Mouse (Mus musculus) myocyte (in vitro differentiated cells): ENCODE data around the gene Rev3l. TPM values are rescaled to one million over a fixed set of nuclear protein-coding genes. Genes with fewer than 3 reads are reported as not detected.

ENCODE experiments used
- H3K27me3 ChIP-seq: one replicate; pipeline ENCODE4 v1.6.1; 2011; ENCODE audit not compliant: control insufficient read depth, insufficient read depth, insufficient read length
- H3K36me3 ChIP-seq: one replicate; pipeline ENCODE4 v1.6.1; 2011; ENCODE audit not compliant: control insufficient read depth, insufficient read depth
- H3K4me2 ChIP-seq: one replicate; pipeline ENCODE4 v1.6.1; 2011; ENCODE audit warnings: low read depth, control low read depth
- H3K4me3 ChIP-seq: one replicate; pipeline ENCODE4 v1.5.1; 2011; ENCODE audit warnings: mild to moderate bottlenecking, control low read depth, moderate library complexity
- H3K79me2 ChIP-seq: one replicate; pipeline ENCODE4 v1.6.1; 2011; ENCODE audit not compliant: control insufficient read depth, insufficient read depth
- H3ac ChIP-seq: one replicate; pipeline ENCODE4 v1.6.1; 2011; ENCODE audit not compliant: control insufficient read depth, insufficient read length
- CEBPB ChIP-seq: IDR thresholded peaks from 2 replicates; pipeline ENCODE4 v1.6.1; 2011; ENCODE audit warnings: mild to moderate bottlenecking, moderate library complexity; ENCODE audit not compliant: poor library complexity, insufficient read depth, severe bottlenecking
- E2F4 ChIP-seq: IDR thresholded peaks from one replicate; pipeline ENCODE4 v1.6.1; 2011; ENCODE audit warnings: mild to moderate bottlenecking, control low read depth, moderate library complexity; ENCODE audit not compliant: insufficient read depth
- MAX ChIP-seq: IDR thresholded peaks from one replicate; pipeline ENCODE4 v1.6.1; 2011; ENCODE audit warnings: low read depth, mild to moderate bottlenecking, control low read depth
- MYOD1 ChIP-seq, 3 experiments: IDR thresholded peaks; one replicate each; pipeline ENCODE4 v1.6.1; 2011; ENCODE audit warnings: control low read depth in 2 of 3, low read depth in 2 of 3, mild to moderate bottlenecking in 2 of 3, moderate library complexity in 1 of 3; ENCODE audit not compliant: insufficient read length in 2 of 3, control insufficient read depth in 1 of 3
- MYOG ChIP-seq, 3 experiments: IDR thresholded peaks; one replicate each; pipeline ENCODE4 v1.6.1; 2011; ENCODE audit warnings: control low read depth in 2 of 3, low read depth in 2 of 3, mild to moderate bottlenecking in 2 of 3; ENCODE audit not compliant: insufficient read length in 2 of 3, control insufficient read depth in 1 of 3, insufficient read depth in 1 of 3
- POLR2A ChIP-seq: IDR thresholded peaks from one replicate; pipeline ENCODE4 v1.6.1; 2011; ENCODE audit warnings: low read depth, mild to moderate bottlenecking, control low read depth, moderate library complexity; ENCODE audit not compliant: insufficient read length
- POLR2AphosphoS2 ChIP-seq: IDR thresholded peaks from one replicate; pipeline ENCODE4 v1.6.1; 2011; ENCODE audit warnings: low read depth, control low read depth; ENCODE audit not compliant: insufficient read length
- REST ChIP-seq: IDR thresholded peaks from one replicate; pipeline ENCODE4 v1.6.1; 2011; ENCODE audit warnings: mild to moderate bottlenecking, control low read depth, moderate library complexity; ENCODE audit not compliant: insufficient read depth, insufficient read length
- SRF ChIP-seq: IDR thresholded peaks from one replicate; pipeline ENCODE4 v1.6.1; 2011; ENCODE audit warnings: low read depth; ENCODE audit not compliant: control insufficient read depth, insufficient read length
- TCF12 ChIP-seq: IDR thresholded peaks from one replicate; pipeline ENCODE4 v1.6.1; 2011; ENCODE audit warnings: mild to moderate bottlenecking, control low read depth; ENCODE audit not compliant: poor library complexity, insufficient read depth, severe bottlenecking
- TCF3 ChIP-seq: IDR thresholded peaks from one replicate; pipeline ENCODE4 v1.6.1; 2011; ENCODE audit warnings: low read depth, control low read depth; ENCODE audit not compliant: insufficient read length
- USF1 ChIP-seq: IDR thresholded peaks from one replicate; pipeline ENCODE4 v1.6.1; 2011; ENCODE audit warnings: low read depth, mild to moderate bottlenecking, control low read depth, moderate library complexity
- polyA plus RNA-seq: library from polyadenylated mRNA; unstranded; fragments of >200 nt; fragmentation: generic; extraction: Trizol; gene quantifications from one replicate; pipeline ENCODE4 v1.2.1, GENCODE M21; 2012; ENCODE audit warnings: missing spikeins

Gene Rev3l
- polyA plus RNA-seq, 1 experiment = 2.4 TPM

DNA sequence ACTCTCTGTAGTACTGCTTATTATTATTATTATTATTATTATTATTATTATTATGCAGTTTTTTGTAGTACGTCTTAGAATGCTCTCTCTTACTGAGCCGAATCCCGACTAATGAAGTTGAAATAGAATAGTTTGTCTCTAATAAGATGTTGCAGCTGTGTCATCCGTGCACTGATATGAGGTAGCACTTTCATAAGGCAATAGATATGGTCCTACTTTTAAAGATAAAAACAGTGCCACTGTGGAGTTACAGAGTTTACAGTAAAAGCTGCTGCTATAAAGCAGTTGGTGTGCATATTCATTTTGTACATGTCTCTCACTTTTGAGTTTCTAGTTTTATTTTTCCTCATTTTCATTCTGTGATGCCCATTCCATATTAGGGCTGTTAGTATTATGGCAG lies 46.4 kb downstream of the Rev3l start:
- TF ChIP-seq REST (no peak), TCF3 (no peak), POLR2A (no peak), MYOD1 (IDR thresholded peaks at IDR 0.05; ENCODE audit: control insufficient read depth in 1 of 3, insufficient read length in 2 of 3, low read depth in 2 of 3) (no peak), SRF (no peak), POLR2AphosphoS2 (no peak), CEBPB (no peak), MYOG (IDR thresholded peaks at IDR 0.05; ENCODE audit: control insufficient read depth in 1 of 3, insufficient read depth in 1 of 3, insufficient read length in 2 of 3, low read depth in 2 of 3) (no peak), MAX (no peak), E2F4 (no peak), TCF12 (no peak), USF1 (no peak)
- no peak overlapping the region for H3ac ChIP-seq
- peaks cover 21% of the 10 kb centered on the region for H3K79me2 ChIP-seq
- H3K4me3 ChIP-seq = no peak overlapping the region
- H3K27me3 ChIP-seq = no peaks in the 10 kb centered on the region
- H3K36me3 ChIP-seq = no peaks in the 10 kb centered on the region
- H3K4me2 ChIP-seq = no peak overlapping the region

DNA sequence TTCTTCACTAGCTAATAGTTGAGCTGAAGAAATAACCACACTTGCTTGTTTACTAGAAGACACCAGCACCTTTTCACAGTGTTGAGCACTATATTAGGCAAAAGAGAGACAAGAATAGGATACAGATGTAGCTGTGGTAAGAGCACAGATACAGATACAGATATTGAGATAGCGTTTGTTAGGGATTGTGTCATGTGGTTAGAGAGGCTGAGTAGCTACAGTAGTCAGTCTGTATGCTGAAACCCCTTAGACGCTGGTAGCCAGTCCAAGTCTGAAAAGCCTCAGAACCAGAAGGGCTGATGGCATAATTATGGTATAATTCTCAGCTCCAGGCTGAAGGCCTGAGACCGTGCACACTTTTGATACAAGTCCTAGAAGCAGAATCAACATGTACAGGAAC lies 53.3 kb downstream of the Rev3l start:
- Histone ChIP-seq H3K27me3 (no peaks in the 10 kb centered on the region), H3K4me2 (no peak overlapping the region), H3K36me3 (no peaks in the 10 kb centered on the region), H3ac (no peak overlapping the region), H3K4me3 (no peak overlapping the region), H3K79me2 (peaks cover 6% of the 10 kb centered on the region)
- TF ChIP-seq MAX (no peak), CEBPB (no peak), USF1 (no peak), MYOG (IDR thresholded peaks at IDR 0.05; ENCODE audit: control insufficient read depth in 1 of 3, insufficient read depth in 1 of 3, insufficient read length in 2 of 3, low read depth in 2 of 3) (no peak), MYOD1 (IDR thresholded peaks at IDR 0.05; ENCODE audit: control insufficient read depth in 1 of 3, insufficient read length in 2 of 3, low read depth in 2 of 3) (no peak), E2F4 (no peak), POLR2AphosphoS2 (no peak), REST (no peak), POLR2A (no peak), TCF12 (no peak), SRF (no peak)

DNA sequence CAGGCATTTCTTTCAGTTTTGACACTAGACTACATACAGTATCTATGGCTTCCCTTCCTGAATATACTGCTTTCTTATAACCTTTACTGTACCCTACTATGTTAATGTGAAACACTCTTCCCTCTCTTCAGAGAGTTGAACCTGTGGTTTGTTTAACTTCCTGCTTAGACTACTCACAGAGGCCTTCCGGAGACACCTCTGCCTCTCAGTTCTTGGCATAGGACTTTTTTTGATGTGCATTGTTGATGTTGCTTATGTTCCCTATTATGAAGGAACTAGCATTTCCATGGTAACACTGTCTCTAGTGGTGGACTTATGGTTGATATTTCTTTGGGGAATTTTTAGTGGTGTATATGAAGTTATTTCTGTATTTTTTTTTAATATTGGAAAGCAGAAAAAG lies 61.4 kb downstream of the Rev3l start:
- Histone ChIP-seq H3ac (no peak overlapping the region), H3K79me2 (no peaks in the 10 kb centered on the region)

GRCm38 (mm10) chr10:39811507-39811906 lies 79.6 kb downstream of the Rev3l start:
- no peaks in the 10 kb centered on the region for H3K27me3 ChIP-seq
- H3K36me3 ChIP-seq = peaks cover 13% of the 10 kb centered on the region
- no peak overlapping the region for H3ac ChIP-seq
- no peak overlapping the region for H3K4me3 ChIP-seq
- H3K4me2 ChIP-seq = no peak overlapping the region
- TF ChIP-seq POLR2AphosphoS2 (no peak), TCF3 (no peak), E2F4 (no peak)
- H3K79me2 ChIP-seq = no peaks in the 10 kb centered on the region

More for the DNA sequence above, 61.4 kb downstream of the Rev3l start:
- Histone ChIP-seq H3K4me2 (no peak overlapping the region), H3K4me3 (no peak overlapping the region), H3K36me3 (peaks cover 22% of the 10 kb centered on the region), H3K27me3 (no peaks in the 10 kb centered on the region)
- TF ChIP-seq MAX (no peak), TCF3 (no peak)

GRCm38 (mm10) chr10:39842621-39843020 lies 110.7 kb downstream of the Rev3l start:
- no peaks in the 10 kb centered on the region for H3K79me2 ChIP-seq
- H3ac ChIP-seq = no peak overlapping the region
- TF ChIP-seq POLR2AphosphoS2 (no peak), SRF (no peak), CEBPB (no peak), TCF12 (no peak), MAX (no peak), TCF3 (no peak), MYOD1 (IDR thresholded peaks at IDR 0.05; ENCODE audit: control insufficient read depth in 1 of 3, insufficient read length in 2 of 3, low read depth in 2 of 3) (no peak), USF1 (no peak)
- H3K4me3 ChIP-seq = no peak overlapping the region
- no peaks in the 10 kb centered on the region for H3K27me3 ChIP-seq
- H3K36me3 ChIP-seq = peaks cover 48% of the 10 kb centered on the region
- no peak overlapping the region for H3K4me2 ChIP-seq
